In the genomic region with DNA sequence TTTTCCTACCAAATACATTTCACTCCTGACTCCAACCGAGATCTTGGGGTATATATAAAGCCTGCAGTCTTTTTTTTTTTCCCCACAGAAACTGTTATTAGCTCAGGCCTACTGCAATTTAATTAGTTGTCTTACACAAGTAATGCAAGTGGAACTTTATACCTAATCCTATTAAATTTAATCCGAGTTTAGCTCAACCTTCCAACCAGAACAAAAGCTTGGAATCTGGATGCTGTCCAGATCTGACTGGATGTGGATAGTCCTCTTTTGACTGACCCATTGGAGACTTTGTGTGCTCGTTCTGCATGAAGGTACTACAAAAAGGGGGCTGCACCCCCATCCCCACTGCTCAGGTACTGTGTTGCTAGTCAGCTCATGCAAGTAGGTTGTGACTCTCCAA, we compare ENCODE assay signal across 29 mouse cellular contexts.
DNase-seq lines count a peak whose midpoint lies in the region; ATAC-seq and TF ChIP-seq lines count a peak whose summit lies in the region.
"Had no signal": no experiment of that assay in that cellular context is flagged by ENCODE, and none has a peak within 500 bp of the region (broad histone marks: within the 10 kb centered on the region; RNA-seq: fewer than 3 reads in every experiment).

No protein-coding gene starts in this region.

- no peak for TF ChIP-seq CTCF in brain, embryonic 14.5 days (IDR thresholded peaks at IDR 0.05; ENCODE audit: borderline replicate concordance, extremely low read depth, insufficient read depth, insufficient read length)

- peak; percentile 48 for DNase-seq in embryonic facial prominence, embryonic 14.5 days (ENCODE audit: low spot score)
- no peak for DNase-seq in embryonic facial prominence, embryonic 10.5 days (ENCODE audit: low spot score)
- DNase-seq in kidney, adult 8-10 months: peak; percentile 8 to 11
- DNase-seq in kidney, postnatal 10 days: no peak
- peak; percentile 23 to 26 for DNase-seq in kidney, postnatal 36 days
- DNase-seq in brain, embryonic 14.5 days (ENCODE audit: low read depth): peak; percentile 61
- DNase-seq in gastrocnemius, postnatal 4 days (ENCODE audit: low spot score in 2 of 2): no peak
- DNase-seq: adrenal gland, postnatal 10 days; cerebellum, adult 11 months; cerebellum, adult 9-10 months; embryo, embryonic 11 days; gastrocnemius, postnatal 14 days; heart, adult 18-20 months; heart, postnatal 4 days; layer of hippocampus, adult 9-11 months; lung, embryonic 14.5 days; lung, postnatal 14 days; right cerebral cortex, postnatal 4 days; thymus, adult 18-20 months; thymus, postnatal 25 days had no signal

- H3K9me3 ChIP-seq in embryonic facial prominence, embryonic 14.5 days (ENCODE audit: control insufficient read depth, low read length): no peaks in the 10 kb centered on the region
- H3K9me3 ChIP-seq in embryonic facial prominence, embryonic 10.5 days: no peaks in the 10 kb centered on the region
- H3K9me3 ChIP-seq in kidney, embryonic 15.5 days (replicated peaks): no peaks in the 10 kb centered on the region
- H3K9me3 ChIP-seq: embryonic facial prominence, embryonic 13.5 days; forebrain, embryonic 13.5 days; heart, embryonic 12.5 days; hindbrain, embryonic 13.5 days; liver, embryonic 15.5 days; midbrain, embryonic 12.5 days had no signal

- no peak overlapping the region for H3K27ac ChIP-seq in embryonic facial prominence, embryonic 14.5 days (replicated peaks; ENCODE audit: low read depth, low read length)
- H3K27ac ChIP-seq in embryonic facial prominence, embryonic 10.5 days (replicated peaks): no peak overlapping the region
- no peak overlapping the region for H3K27ac ChIP-seq in kidney, embryonic 15.5 days
- H3K27ac ChIP-seq: embryonic facial prominence, embryonic 13.5 days; forebrain, embryonic 13.5 days; hindbrain, embryonic 13.5 days; liver, embryonic 15.5 days; midbrain, embryonic 12.5 days; stomach, postnatal 0 days had no signal

- no peak overlapping the region for H3K4me2 ChIP-seq in embryonic facial prominence, embryonic 14.5 days (ENCODE audit: low read depth, low read length)
- H3K4me2 ChIP-seq in kidney, embryonic 15.5 days: no peak overlapping the region
- H3K4me2 ChIP-seq: embryonic facial prominence, embryonic 13.5 days; forebrain, embryonic 13.5 days; heart, embryonic 12.5 days; hindbrain, embryonic 13.5 days; liver, embryonic 15.5 days; lung, embryonic 14.5 days; midbrain, embryonic 12.5 days had no signal

- peaks cover 6% of the 10 kb centered on the region; the same call in 1 of the 2 replicates for H3K4me1 ChIP-seq in embryonic facial prominence, embryonic 14.5 days (ENCODE audit: control insufficient read depth, insufficient read depth, low read length)
- H3K4me1 ChIP-seq in embryonic facial prominence, embryonic 10.5 days: peaks cover 14% of the 10 kb centered on the region
- no peaks in the 10 kb centered on the region for H3K4me1 ChIP-seq in kidney, embryonic 15.5 days
- H3K4me1 ChIP-seq: liver, embryonic 15.5 days had no signal

- 58% methylated on average over 3 of the region's 3 CpGs for WGBS in embryonic facial prominence, embryonic 14.5 days
- 70% methylated on average over 3 of the region's 3 CpGs for WGBS in embryonic facial prominence, embryonic 10.5 days
- 64% methylated on average over 3 of the region's 3 CpGs for WGBS in kidney, embryonic 15.5 days

- H3K9ac ChIP-seq in embryonic facial prominence, embryonic 14.5 days (ENCODE audit: low read depth, low read length): no peak overlapping the region
- H3K9ac ChIP-seq in kidney, embryonic 15.5 days: no peak overlapping the region
- H3K9ac ChIP-seq: embryonic facial prominence, embryonic 13.5 days; forebrain, embryonic 13.5 days; heart, embryonic 12.5 days; hindbrain, embryonic 13.5 days; liver, embryonic 15.5 days; lung, embryonic 14.5 days; midbrain, embryonic 12.5 days had no signal

- no peak for TF ChIP-seq POLR2A in brain, embryonic 14.5 days (IDR thresholded peaks at IDR 0.05; ENCODE audit: borderline replicate concordance, extremely low read depth, insufficient read depth, insufficient read length, poor library complexity, severe bottlenecking)

- H3K36me3 ChIP-seq in embryonic facial prominence, embryonic 14.5 days (ENCODE audit: control insufficient read depth, insufficient read depth, low read length): no peaks in the 10 kb centered on the region
- H3K36me3 ChIP-seq in embryonic facial prominence, embryonic 10.5 days (replicated peaks): peaks cover 14% of the 10 kb centered on the region
- H3K36me3 ChIP-seq in kidney, embryonic 15.5 days: no peaks in the 10 kb centered on the region
- H3K36me3 ChIP-seq: embryonic facial prominence, embryonic 13.5 days; hindbrain, embryonic 13.5 days; liver, embryonic 15.5 days; midbrain, embryonic 12.5 days had no signal

- no peak overlapping the region for H3K4me3 ChIP-seq in embryonic facial prominence, embryonic 14.5 days (ENCODE audit: low read depth, low read length)
- H3K4me3 ChIP-seq in embryonic facial prominence, embryonic 10.5 days: no peak overlapping the region
- H3K4me3 ChIP-seq in kidney, embryonic 15.5 days (replicated peaks): no peak overlapping the region
- H3K4me3 ChIP-seq: embryonic facial prominence, embryonic 13.5 days; forebrain, embryonic 13.5 days; heart, embryonic 12.5 days; hindbrain, embryonic 13.5 days; liver, embryonic 15.5 days; midbrain, embryonic 12.5 days had no signal

- ATAC-seq in embryonic facial prominence, embryonic 14.5 days (ENCODE audit: low read depth): peak; percentile 37; the same call in 1 of the 2 replicates
- no peak for ATAC-seq in kidney, embryonic 15.5 days (replicated peaks; ENCODE audit: low FRiP score)
- ATAC-seq: forebrain, embryonic 13.5 days had no signal

- no peaks in the 10 kb centered on the region for H3K27me3 ChIP-seq in embryonic facial prominence, embryonic 14.5 days (replicated peaks; ENCODE audit: control insufficient read depth, insufficient read depth, low read length)
- no peaks in the 10 kb centered on the region for H3K27me3 ChIP-seq in embryonic facial prominence, embryonic 10.5 days (replicated peaks; ENCODE audit: low read depth, poor library complexity, severe bottlenecking)
- no peaks in the 10 kb centered on the region for H3K27me3 ChIP-seq in kidney, embryonic 15.5 days
- H3K27me3 ChIP-seq: CH12.LX; embryonic facial prominence, embryonic 13.5 days; forebrain, embryonic 13.5 days; heart, embryonic 12.5 days; hindbrain, embryonic 13.5 days; liver, embryonic 15.5 days; midbrain, embryonic 12.5 days had no signal

Comparison
In these comparisons a context has a peak if more than half of its experiments do, and no peak if none do; other contexts are left out.
1. DNase-seq: peak in embryonic facial prominence, embryonic 14.5 days (single experiment), kidney, adult 8-10 months (2 of 2), kidney, postnatal 36 days (2 of 2) and brain, embryonic 14.5 days (single experiment); none in embryonic facial prominence, embryonic 10.5 days (single experiment), kidney, postnatal 10 days (single experiment) and gastrocnemius, postnatal 4 days (0 of 2).